Mouse (Mus musculus) frontal cortex, postnatal 14 days (tissue): Measurements from ENCODE around the gene Ppp6r3.
A peak's percentile ranks its signal among the peaks of the same experiment; 100 is the strongest.
"Not testable (repeated sequence)": the region's sequence is repeated elsewhere in the genome, so short reads cannot be mapped to it uniquely, and the experiment has no call there.

ENCODE experiments used
- DNase-seq, 2 experiments: peaks; one replicate each; pipeline ENCODE4 v3.0.0; 2022; ENCODE audit warnings: low spot score in 2 of 2

Gene Ppp6r3

DNA sequence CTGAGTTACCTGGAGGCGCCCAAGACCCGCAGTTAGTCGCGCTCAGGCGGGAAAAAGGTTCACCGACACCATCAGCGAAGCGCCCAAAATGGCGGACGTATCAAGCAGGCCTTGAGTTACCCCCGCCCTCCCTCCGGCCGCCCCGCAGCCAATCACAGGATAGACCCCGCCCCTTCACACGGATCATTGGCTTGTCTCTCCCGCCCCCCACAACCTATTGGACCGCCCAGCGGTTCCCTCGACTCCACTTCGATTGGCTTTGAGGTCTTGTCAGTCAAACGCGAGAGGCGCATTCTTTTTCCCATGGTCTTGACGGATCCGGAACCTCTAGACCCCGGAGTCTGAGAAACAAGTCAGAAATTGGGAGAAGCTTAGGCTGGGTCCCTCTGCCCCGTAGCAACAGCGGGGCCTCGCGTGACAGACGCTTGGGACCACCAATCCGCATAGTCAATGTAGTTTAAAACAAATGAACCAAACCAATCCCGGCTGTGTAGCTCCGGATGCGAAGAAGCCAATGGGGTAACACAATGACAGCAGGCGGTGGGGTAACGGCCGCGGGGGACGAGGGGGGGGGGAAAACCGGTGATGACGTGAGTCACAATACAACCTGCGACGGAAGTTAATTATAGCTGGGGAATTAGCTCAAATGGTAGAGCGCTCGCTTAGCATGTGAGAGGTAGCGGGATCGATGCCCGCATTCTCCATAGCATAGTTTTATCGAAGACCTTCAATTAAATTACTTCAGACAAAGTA, at the start of gene Ppp6r3:
Gene Ppp6r3, minus strand, starts transcription at position 118 of the 753 bp plus-strand sequence.
- DNase-seq = peak; percentile 96 to 99

GRCm38 (mm10) chr19:3625111-3625510, 49.6 kb upstream of the Ppp6r3 start:
- no peak for DNase-seq

DNA sequence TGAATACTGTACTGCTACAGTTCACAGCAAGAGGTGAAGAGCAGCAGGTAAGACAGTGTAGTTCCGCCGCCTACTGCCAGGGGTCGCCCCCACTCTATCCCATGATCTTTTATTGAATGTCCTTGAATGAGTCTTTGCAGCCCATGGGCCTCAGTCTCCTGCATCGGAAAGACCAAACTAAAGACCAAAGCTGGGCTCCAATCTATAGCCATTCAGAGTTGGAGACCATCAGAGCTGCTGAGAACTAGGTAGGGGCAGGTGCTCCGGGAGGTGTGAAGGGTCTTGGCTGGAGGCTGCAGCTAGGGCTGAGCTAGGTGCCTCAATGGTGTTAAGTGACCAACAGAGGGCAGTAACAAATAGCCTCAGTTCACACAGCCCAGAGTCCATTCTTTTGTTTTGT, 48.3 kb upstream of the Ppp6r3 start:
- no peak for DNase-seq

- DNase-seq = no peak
These were observed 47.7 kb upstream of the Ppp6r3 start for GRCm38 (mm10) chr19:3623294-3623693.

DNA sequence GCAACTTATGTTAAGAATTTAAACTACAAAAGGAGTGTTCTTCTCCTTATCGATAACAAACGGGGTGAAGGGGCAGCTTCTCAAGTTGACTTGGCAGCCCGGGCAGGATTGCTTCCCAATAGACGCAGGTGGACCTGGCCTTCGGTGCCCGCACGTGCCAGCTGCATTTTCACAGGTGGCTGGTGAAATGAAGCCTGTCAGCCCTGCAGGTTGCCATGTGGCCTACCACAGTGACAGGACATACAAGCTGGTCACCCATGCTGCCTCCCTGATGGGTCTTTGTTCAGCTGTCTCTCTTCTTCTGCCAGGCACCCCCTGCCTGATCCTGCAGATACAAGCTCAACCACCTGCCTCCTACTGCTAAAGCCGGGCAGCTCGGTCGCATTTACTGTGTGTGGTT, 45.3 kb upstream of the Ppp6r3 start:
- no peak for DNase-seq

- no peak for DNase-seq
These were observed 43.8 kb upstream of the Ppp6r3 start for GRCm38 (mm10) chr19:3619359-3619758.

- no peak for DNase-seq
These were observed 38.4 kb upstream of the Ppp6r3 start for GRCm38 (mm10) chr19:3613991-3614390.

GRCm38 (mm10) chr19:3612534-3613273, 37.2 kb upstream of the Ppp6r3 start:
- no peak for DNase-seq

DNA sequence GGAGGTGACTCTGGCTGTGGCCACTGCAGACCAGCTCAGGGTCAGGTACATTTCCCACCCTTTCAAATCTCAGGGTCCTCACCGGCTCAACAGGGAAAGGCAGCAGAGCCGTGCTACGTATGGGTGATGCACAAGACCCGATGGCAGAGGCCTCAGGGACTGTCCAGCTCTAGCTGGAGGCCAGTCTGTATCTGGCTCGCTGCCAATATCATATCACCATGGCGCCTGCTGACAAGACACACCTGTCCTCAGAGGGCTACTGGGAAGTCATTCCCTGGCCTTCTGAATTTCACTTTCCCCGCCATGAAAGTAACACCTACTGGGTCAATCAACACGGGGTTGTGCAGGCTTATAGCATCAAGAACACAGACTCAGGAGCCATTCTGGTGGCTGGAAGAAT, 36.2 kb upstream of the Ppp6r3 start:
- no peak for DNase-seq

- DNase-seq = no peak
These were observed 35.3 kb upstream of the Ppp6r3 start for GRCm38 (mm10) chr19:3610886-3611285.

- DNase-seq = no peak
These were observed 34.3 kb upstream of the Ppp6r3 start for GRCm38 (mm10) chr19:3609826-3610225.

DNA sequence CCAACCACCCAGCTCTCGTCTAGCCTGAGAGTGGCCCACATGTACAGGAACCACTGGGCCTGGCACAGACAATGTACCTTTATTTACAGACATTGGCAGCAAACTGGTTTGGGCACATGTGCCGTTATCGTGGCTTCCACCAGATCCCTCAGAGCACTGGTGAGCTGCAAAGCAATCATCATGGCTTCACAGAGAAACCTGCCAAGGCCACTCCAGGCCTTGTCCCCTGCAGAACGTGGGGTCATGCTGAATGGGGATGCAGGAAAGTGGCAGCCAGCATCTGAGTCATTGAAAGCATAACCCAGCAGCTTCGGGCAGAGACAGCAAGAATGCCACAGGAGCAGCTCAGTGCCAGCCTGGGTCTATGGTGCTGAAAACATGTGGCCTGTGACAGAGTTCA, 18.8 kb upstream of the Ppp6r3 start:
- DNase-seq = no peak

GRCm38 (mm10) chr19:3593379-3594055, 18.0 kb upstream of the Ppp6r3 start:
- no peak for DNase-seq

GRCm38 (mm10) chr19:3589968-3590367, 14.4 kb upstream of the Ppp6r3 start:
- no peak for DNase-seq

DNA sequence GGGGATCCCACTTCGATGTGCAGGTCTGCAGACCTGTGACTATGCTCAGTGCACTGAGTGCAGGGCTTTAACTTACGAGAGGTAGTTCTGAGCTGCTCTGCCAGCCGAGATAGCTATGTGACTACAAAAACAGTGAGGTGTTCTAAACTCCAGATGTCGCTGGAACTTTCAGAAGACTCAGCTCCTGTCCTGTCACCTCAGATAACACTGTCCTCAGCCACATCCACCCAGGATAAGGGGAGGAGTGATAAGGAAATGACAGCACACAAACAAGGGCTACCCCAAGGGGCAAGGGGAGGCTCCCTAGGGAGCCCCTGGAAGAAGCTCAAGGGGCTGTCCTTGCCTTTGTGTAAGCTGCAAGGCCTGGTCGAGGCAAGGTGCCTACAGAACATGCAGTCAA, 14.0 kb upstream of the Ppp6r3 start:
- DNase-seq = no peak

- DNase-seq = not testable (repeated sequence)
These were observed 12.2 kb upstream of the Ppp6r3 start for GRCm38 (mm10) chr19:3587729-3588128.

- DNase-seq = no peak
These were observed 11.0 kb upstream of the Ppp6r3 start for GRCm38 (mm10) chr19:3586540-3586939.

GRCm38 (mm10) chr19:3586026-3586425, 10.5 kb upstream of the Ppp6r3 start:
- DNase-seq = no peak

- peak; percentile 30 to 66 for DNase-seq
These were observed 5.8 kb upstream of the Ppp6r3 start for GRCm38 (mm10) chr19:3581326-3581725.

DNA sequence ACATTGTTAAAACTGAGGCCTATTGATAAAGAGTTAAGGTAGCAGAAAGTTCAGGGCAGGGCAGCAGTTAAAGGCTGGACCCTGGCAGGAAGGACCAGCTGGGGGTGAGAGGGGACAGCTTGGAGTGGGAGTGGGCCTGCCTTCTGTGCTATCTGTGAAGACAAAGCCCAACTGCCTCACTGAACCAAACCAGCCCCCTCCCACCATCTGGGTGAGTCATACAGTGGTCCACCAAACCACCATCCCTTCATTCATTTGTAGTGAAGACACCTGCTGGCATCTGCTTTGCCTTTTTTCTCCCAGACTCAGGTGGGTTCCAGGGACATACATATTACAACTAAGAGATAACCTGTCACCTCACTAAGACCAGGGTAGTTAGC, 2.4 kb upstream of the Ppp6r3 start:
- no peak for DNase-seq

GRCm38 (mm10) chr19:3577265-3577910, 1.8 kb upstream of the Ppp6r3 start:
- DNase-seq = no peak
